Mouse (Mus musculus) cerebellum, postnatal 36 days (tissue): Measurements from ENCODE around the gene Acsl6.
"Not testable (repeated sequence)": the region's sequence is repeated elsewhere in the genome, so short reads cannot be mapped to it uniquely, and the experiment has no call there.

ENCODE experiments used
- DNase-seq, 2 experiments: peaks; one replicate each; pipeline ENCODE4 v3.0.0; 2021 to 2022; ENCODE audit warnings: mixed read lengths in 2 of 2

Gene Acsl6

DNA sequence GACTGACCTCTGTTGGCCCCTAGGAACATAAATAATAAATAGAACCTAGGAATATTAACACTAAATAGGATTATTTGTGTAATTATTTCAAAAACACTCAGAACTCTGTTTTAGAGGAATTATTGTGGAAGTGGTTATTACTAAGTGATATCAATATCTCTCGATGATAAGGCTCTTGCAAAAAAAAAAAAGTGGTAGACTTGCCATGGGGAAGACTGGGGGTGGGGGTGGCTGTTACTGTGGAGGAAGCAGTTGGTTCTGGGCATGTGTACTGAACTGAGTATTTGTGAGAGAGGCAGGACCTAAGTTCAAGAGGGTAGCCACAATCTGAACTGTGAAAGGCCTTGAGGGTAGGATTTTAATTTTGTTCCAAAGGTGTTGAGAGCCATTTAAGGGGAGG is 93.1 kb downstream of the Acsl6 start:
- DNase-seq: no peak

DNA sequence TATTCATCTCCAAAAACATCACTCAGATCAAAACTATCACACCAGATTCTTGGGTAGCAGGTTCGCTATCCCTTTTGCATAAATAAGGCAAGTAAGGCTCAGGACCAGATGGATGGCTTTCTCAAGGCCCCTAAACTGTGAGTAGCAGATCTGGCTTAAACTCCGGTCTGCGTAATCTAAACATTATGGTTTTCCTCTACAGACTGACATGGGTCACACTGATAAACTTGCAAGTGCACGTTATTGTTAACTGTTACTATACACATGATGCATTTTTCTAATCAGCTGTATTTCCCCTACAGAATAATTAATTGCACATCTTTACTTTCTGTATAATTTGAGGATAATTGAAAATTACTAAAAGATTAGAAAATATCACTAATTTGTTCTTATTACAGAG is 94.5 kb downstream of the Acsl6 start:
- no peak for DNase-seq

DNA sequence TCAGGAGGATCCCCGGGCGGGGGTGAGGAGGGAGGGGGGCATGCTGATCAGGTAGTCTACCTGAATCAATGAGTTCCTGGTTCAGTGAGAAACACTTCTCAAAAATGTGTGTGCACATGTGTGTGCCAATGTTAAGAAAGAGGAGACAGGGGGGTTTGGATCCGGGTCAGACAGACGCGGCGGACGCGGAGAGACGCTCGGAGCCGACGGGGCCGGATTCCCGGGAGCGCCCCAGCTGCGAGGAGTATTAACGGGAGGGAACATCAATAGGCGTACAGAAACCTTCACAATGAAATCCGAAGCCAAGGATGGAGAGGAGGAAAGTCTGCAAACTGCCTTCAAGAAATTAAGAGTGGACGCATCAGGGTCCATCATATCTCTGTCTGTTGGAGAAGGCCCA is 97.2 kb downstream of the Acsl6 start:
- DNase-seq: not testable (repeated sequence)

DNA sequence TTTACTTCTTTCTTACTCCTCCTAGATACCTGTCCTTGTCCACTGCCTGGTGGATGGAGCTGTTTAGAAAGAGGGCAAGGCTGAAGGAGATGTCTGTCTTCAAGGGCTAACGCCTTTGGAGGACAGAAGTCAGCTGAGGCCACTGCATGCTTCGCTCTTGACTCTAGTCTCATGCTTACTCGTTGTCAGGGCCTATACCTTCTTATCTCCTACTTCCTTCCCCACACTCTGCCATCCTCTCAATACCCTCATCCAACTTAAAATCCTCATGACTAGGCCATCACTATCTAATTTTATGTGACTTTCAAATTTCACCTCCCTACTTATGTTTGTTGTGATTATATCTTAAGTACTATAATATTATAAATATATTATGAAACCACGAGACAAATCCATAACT is 101.3 kb downstream of the Acsl6 start:
- no peak for DNase-seq

DNA sequence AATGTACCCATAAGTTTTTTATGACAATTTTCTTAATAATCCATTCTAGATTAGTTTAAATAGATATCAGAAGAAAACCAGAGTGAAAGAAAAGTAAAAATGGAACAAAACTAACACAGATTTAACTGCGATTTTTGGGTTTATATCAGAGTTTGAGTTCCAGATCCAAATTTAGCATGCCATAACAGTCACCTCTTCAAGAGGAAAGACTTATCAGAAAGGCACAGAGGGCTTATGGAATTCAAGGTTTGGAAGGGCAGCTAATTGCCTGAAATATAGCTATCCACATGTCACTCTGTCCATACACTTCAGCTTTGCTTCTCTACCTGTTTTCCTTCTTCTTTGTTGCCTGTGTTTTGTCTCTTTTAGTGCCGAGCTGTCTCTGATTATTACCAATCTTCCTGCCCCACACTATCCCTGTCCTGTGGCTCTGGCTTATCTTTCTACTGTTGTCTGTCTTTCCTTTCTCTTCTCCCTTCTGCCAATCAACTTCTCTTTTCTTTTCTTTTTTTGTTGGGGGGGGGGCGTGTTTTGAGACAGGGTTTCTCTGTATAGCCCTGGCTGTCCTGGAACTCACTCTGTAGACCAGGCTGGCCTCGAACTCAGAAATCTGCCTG is 103.4 kb downstream of the Acsl6 start:
- DNase-seq: no peak

DNA sequence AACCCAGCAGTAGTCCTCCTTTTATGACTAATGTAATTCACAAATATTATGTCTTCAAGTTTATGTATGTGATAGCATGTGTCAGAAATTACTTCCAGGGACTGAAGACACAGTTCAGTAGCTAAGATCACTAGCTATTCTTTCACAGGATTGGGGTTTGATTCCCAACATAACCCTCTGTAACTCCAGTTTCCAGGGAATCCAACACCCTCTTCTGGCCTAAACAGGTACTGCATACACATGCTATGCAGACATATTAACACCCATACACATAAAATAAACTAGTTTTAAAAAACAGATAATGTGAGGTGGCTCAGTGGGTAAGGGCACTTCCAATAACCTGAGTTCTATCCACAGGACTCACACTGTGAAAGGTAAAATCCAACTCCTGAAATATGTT is 107.0 kb downstream of the Acsl6 start:
- DNase-seq: no peak

DNA sequence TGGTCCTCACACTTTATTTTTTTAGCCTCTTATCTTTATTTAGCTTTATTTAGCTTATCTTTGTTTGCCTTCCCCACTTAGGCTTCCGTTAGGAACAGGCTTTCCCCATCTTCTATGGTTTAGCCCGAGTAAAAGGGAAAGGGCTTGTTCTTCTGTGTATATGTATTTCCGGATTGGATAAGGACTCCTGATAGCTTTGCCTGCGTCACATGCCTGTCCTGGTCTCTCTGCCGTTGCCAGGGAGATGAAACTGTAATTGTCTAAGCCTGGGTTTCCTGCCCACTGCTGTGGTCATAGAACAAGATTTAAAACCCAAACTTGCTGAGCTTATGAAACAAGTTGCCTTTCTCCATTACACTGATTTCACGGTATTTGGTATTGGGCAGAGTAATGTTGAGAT is 109.4 kb downstream of the Acsl6 start:
- no peak for DNase-seq
